Mouse (Mus musculus): ENCODE measurements around the gene C77080. TPM values are rescaled to one million over a fixed set of nuclear protein-coding genes. Genes with fewer than 3 reads are reported as not detected.

Gene C77080
- total and polyA plus RNA-seq, 2 experiments, result 8.9 to 60.7 TPM

- Histone ChIP-seq H3K27me3 (ENCODE audit: control insufficient read depth, insufficient read depth, low read length) (no peaks in the 10 kb centered on the region), H3K4me1 (ENCODE audit: control insufficient read depth, insufficient read depth, low read length) (no peaks in the 10 kb centered on the region), H3K9ac (ENCODE audit: low read depth, low read length) (no peak overlapping the region), H3K4me3 (ENCODE audit: insufficient read depth, low read depth, low read length) (no peak overlapping the region), H3K36me3 (ENCODE audit: control insufficient read depth, insufficient read depth, low read length) (no peaks in the 10 kb centered on the region), H3K79me2 (ENCODE audit: control insufficient read depth, insufficient read depth, low read length) (no peaks in the 10 kb centered on the region), H3K27ac (replicated peaks; ENCODE audit: insufficient read depth, low read depth, low read length) (no peak overlapping the region)
- 92% methylated on average over 4 of the region's 4 CpGs for WGBS
- no peak for DNase-seq (ENCODE audit: extremely low read depth, low read depth, low spot score)
- TF ChIP-seq POLR2A (IDR thresholded peaks at IDR 0.05; ENCODE audit: extremely low read depth, insufficient read depth, low read length) (no peak), CTCF (IDR thresholded peaks at IDR 0.05; ENCODE audit: low read depth, low read length) (no peak)
Measured at GRCm38 (mm10) chr4:129297724-129298123, 36.5 kb upstream of the C77080 start.

GRCm38 (mm10) chr4:129296066-129296465, 34.9 kb upstream of the C77080 start:
- H3K4me1 ChIP-seq (ENCODE audit: control insufficient read depth, insufficient read depth, low read length), result no peaks in the 10 kb centered on the region
- no peak overlapping the region for H3K27ac ChIP-seq (replicated peaks; ENCODE audit: insufficient read depth, low read depth, low read length)
- H3K9ac ChIP-seq (ENCODE audit: low read depth, low read length), result no peak overlapping the region
- H3K36me3 ChIP-seq (ENCODE audit: control insufficient read depth, insufficient read depth, low read length), result no peaks in the 10 kb centered on the region
- H3K4me3 ChIP-seq (ENCODE audit: insufficient read depth, low read depth, low read length), result no peak overlapping the region
- TF ChIP-seq CTCF (IDR thresholded peaks at IDR 0.05; ENCODE audit: low read depth, low read length), result no peak
- TF ChIP-seq POLR2A (IDR thresholded peaks at IDR 0.05; ENCODE audit: extremely low read depth, insufficient read depth, low read length), result no peak
- no peaks in the 10 kb centered on the region for H3K27me3 ChIP-seq (ENCODE audit: control insufficient read depth, insufficient read depth, low read length)
- no peaks in the 10 kb centered on the region for H3K79me2 ChIP-seq (ENCODE audit: control insufficient read depth, insufficient read depth, low read length)
- 70% methylated on average over 7 of the region's 7 CpGs for WGBS
- no peak for DNase-seq (ENCODE audit: extremely low read depth, low read depth, low spot score)

DNA sequence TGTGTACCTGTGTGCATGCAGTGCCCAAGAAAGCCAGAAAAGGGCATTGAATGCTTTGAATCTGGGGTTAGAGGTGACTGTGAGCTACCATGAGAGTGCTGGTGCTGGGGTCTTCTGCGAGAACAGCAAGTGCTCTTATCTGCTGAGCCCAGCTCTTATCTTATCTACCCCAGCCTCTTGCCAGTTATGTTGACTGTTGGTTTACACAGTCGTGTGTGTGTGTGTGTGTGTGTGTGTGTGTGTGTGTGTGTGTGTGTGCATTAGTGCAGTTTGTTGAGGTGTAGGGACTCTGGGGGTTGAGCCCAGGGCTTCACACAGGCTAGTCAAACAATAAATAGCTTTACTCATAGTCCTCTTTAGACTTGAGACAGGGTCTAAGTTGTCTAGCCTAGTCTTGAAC, 34.0 kb upstream of the C77080 start:
- Histone ChIP-seq H3K79me2 (ENCODE audit: control insufficient read depth, insufficient read depth, low read length) (no peaks in the 10 kb centered on the region), H3K27ac (replicated peaks; ENCODE audit: insufficient read depth, low read depth, low read length) (no peak overlapping the region), H3K27me3 (ENCODE audit: control insufficient read depth, insufficient read depth, low read length) (no peaks in the 10 kb centered on the region), H3K4me1 (ENCODE audit: control insufficient read depth, insufficient read depth, low read length) (no peaks in the 10 kb centered on the region), H3K4me3 (ENCODE audit: insufficient read depth, low read depth, low read length) (no peak overlapping the region), H3K36me3 (ENCODE audit: control insufficient read depth, insufficient read depth, low read length) (no peaks in the 10 kb centered on the region), H3K9ac (ENCODE audit: low read depth, low read length) (no peak overlapping the region)
- TF ChIP-seq POLR2A (IDR thresholded peaks at IDR 0.05; ENCODE audit: extremely low read depth, insufficient read depth, low read length), result no peak
- no peak for TF ChIP-seq CTCF (IDR thresholded peaks at IDR 0.05; ENCODE audit: low read depth, low read length)
- 18% methylated on average over 2 of the region's 2 CpGs for WGBS
- no peak for DNase-seq (ENCODE audit: extremely low read depth, low read depth, low spot score)

GRCm38 (mm10) chr4:129293702-129294101, 32.5 kb upstream of the C77080 start:
- no peaks in the 10 kb centered on the region for H3K36me3 ChIP-seq (ENCODE audit: control insufficient read depth, insufficient read depth, low read length)
- TF ChIP-seq CTCF (IDR thresholded peaks at IDR 0.05; ENCODE audit: low read depth, low read length) (no peak), POLR2A (IDR thresholded peaks at IDR 0.05; ENCODE audit: extremely low read depth, insufficient read depth, low read length) (no peak)
- 63% methylated on average over 16 of the region's 16 CpGs for WGBS

DNA sequence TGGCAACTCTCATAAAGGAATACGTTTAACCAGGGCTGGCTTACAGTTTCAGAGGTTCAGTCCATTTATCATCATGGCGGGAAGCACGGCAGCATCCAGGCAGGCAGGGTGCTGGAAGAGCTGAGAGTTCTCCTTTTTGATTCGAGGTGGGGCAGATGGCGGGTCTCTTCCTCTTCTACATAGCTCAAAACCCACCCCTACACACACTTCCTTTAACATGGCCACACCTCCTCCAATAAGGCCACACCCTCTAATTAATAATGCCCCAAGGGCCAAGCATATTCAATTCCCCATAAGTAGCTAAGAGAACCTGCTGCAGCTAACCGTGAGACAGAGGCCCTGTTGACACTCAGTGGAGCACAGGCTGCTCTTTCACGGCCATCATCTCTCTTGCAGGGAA, 31.6 kb upstream of the C77080 start:
- TF ChIP-seq POLR2A (IDR thresholded peaks at IDR 0.05; ENCODE audit: extremely low read depth, insufficient read depth, low read length), result no peak
- TF ChIP-seq CTCF (IDR thresholded peaks at IDR 0.05; ENCODE audit: low read depth, low read length), result no peak
- no peak for DNase-seq (ENCODE audit: extremely low read depth, low read depth, low spot score)
- Histone ChIP-seq H3K27ac (replicated peaks; ENCODE audit: insufficient read depth, low read depth, low read length) (no peak overlapping the region), H3K27me3 (ENCODE audit: control insufficient read depth, insufficient read depth, low read length) (no peaks in the 10 kb centered on the region), H3K36me3 (ENCODE audit: control insufficient read depth, insufficient read depth, low read length) (no peaks in the 10 kb centered on the region), H3K4me3 (ENCODE audit: insufficient read depth, low read depth, low read length) (no peak overlapping the region), H3K9ac (ENCODE audit: low read depth, low read length) (no peak overlapping the region), H3K79me2 (ENCODE audit: control insufficient read depth, insufficient read depth, low read length) (no peaks in the 10 kb centered on the region), H3K4me1 (ENCODE audit: control insufficient read depth, insufficient read depth, low read length) (no peaks in the 10 kb centered on the region)
- WGBS, result 90% methylated on average over 7 of the region's 7 CpGs

More at GRCm38 (mm10) chr4:129293702-129294101, 32.5 kb upstream of the C77080 start:
- H3K4me1 ChIP-seq (ENCODE audit: control insufficient read depth, insufficient read depth, low read length), result no peaks in the 10 kb centered on the region
- H3K4me3 ChIP-seq (ENCODE audit: insufficient read depth, low read depth, low read length), result no peak overlapping the region
- no peaks in the 10 kb centered on the region for H3K27me3 ChIP-seq (ENCODE audit: control insufficient read depth, insufficient read depth, low read length)
- no peak overlapping the region for H3K9ac ChIP-seq (ENCODE audit: low read depth, low read length)
- H3K79me2 ChIP-seq (ENCODE audit: control insufficient read depth, insufficient read depth, low read length), result no peaks in the 10 kb centered on the region
- no peak overlapping the region for H3K27ac ChIP-seq (replicated peaks; ENCODE audit: insufficient read depth, low read depth, low read length)
- no peak for DNase-seq (ENCODE audit: extremely low read depth, low read depth, low spot score)

GRCm38 (mm10) chr4:129289671-129290070, 28.5 kb upstream of the C77080 start:
- no peak overlapping the region for H3K4me3 ChIP-seq (ENCODE audit: insufficient read depth, low read depth, low read length)
- no peaks in the 10 kb centered on the region for H3K79me2 ChIP-seq (ENCODE audit: control insufficient read depth, insufficient read depth, low read length)
- H3K27me3 ChIP-seq (ENCODE audit: control insufficient read depth, insufficient read depth, low read length), result no peaks in the 10 kb centered on the region
- TF ChIP-seq CTCF (IDR thresholded peaks at IDR 0.05; ENCODE audit: low read depth, low read length), result no peak
- no peak for TF ChIP-seq POLR2A (IDR thresholded peaks at IDR 0.05; ENCODE audit: extremely low read depth, insufficient read depth, low read length)
- WGBS, result 94% methylated on average over 8 of the region's 8 CpGs
- H3K27ac ChIP-seq (replicated peaks; ENCODE audit: insufficient read depth, low read depth, low read length), result no peak overlapping the region
- no peak overlapping the region for H3K9ac ChIP-seq (ENCODE audit: low read depth, low read length)
- H3K4me1 ChIP-seq (ENCODE audit: control insufficient read depth, insufficient read depth, low read length), result no peaks in the 10 kb centered on the region
- H3K36me3 ChIP-seq (ENCODE audit: control insufficient read depth, insufficient read depth, low read length), result no peaks in the 10 kb centered on the region
- no peak for DNase-seq (ENCODE audit: extremely low read depth, low read depth, low spot score)
